Mouse (Mus musculus): ENCODE measurements around the gene Mat2a. TPM values are rescaled to one million over a fixed set of nuclear protein-coding genes. Genes with fewer than 3 reads are reported as not detected.

Mat2a gene
- total and polyA plus RNA-seq, 3 experiments, result 166 to 456 (median 218) TPM

GRCm38 (mm10) chr6:72419806-72420205, 19.6 kb downstream of the Mat2a start:
- Histone ChIP-seq H3K4me3 (replicated peaks in 1 of 3; ENCODE audit: low read depth in 2 of 3, low read length in 2 of 3, poor library complexity in 1 of 3) (no peak overlapping the region), H3K9me3 (replicated peaks; ENCODE audit: low read length) (peaks cover 2% of the 10 kb centered on the region), H3K4me2 (ENCODE audit: insufficient read depth, low read depth, poor library complexity, severe bottlenecking) (no peak overlapping the region), H3K79me2 (replicated peaks; ENCODE audit: control insufficient read depth, extremely low read depth, insufficient read depth, poor library complexity, severe bottlenecking) (no peaks in the 10 kb centered on the region), H3K27ac (ENCODE audit: insufficient read depth, low read depth) (no peak overlapping the region), H3K9ac (ENCODE audit: insufficient read depth, low read depth) (no peak overlapping the region), H3K36me3 (replicated peaks in 1 of 2; ENCODE audit: control insufficient read depth in 1 of 2, insufficient read depth in 1 of 2, low read length in 1 of 2) (peaks cover 26 to 82% of the 10 kb centered on the region in 2 experiments), H3K27me3 (replicated peaks) (no peaks in the 10 kb centered on the region), H3K4me1 (ENCODE audit: control insufficient read depth in 1 of 2, insufficient read depth in 2 of 2) (peaks cover 0 to 18% of the 10 kb centered on the region in 2 experiments; a peak in 2 of 4 replicates)
- TF ChIP-seq CHD2 (IDR thresholded peaks at IDR 0.05; ENCODE audit: low read length) (no peak), PAX5 (IDR thresholded peaks at IDR 0.05; ENCODE audit: low read length) (no peak), POLR2A (IDR thresholded peaks at IDR 0.05; ENCODE audit: low read depth, low read length) (no peak), HCFC1 (IDR thresholded peaks at IDR 0.05; ENCODE audit: low read depth, low read length) (no peak), MXI1 (IDR thresholded peaks at IDR 0.05; ENCODE audit: low read depth, low read length) (no peak), ZNF384 (IDR thresholded peaks at IDR 0.05; ENCODE audit: low read depth, low read length) (no peak), NRF1 (IDR thresholded peaks at IDR 0.05; ENCODE audit: low read depth, low read length) (no peak), ZC3H11A (IDR thresholded peaks at IDR 0.05; ENCODE audit: low read depth, low read length) (no peak), SIN3A (IDR thresholded peaks at IDR 0.05; ENCODE audit: low read length) (no peak), E2F4 (IDR thresholded peaks at IDR 0.05; ENCODE audit: insufficient replicate concordance, low read depth, low read length) (no peak), MAX (IDR thresholded peaks at IDR 0.05; ENCODE audit: low read length) (no peak), POLR2AphosphoS2 (IDR thresholded peaks at IDR 0.05; ENCODE audit: low read depth, low read length) (no peak), SMC3 (IDR thresholded peaks at IDR 0.05; ENCODE audit: low read depth, low read length) (no peak), CTCF (conservative IDR thresholded peaks at IDR 0.05 in 1 of 2, IDR thresholded peaks at IDR 0.05 in 1 of 2; ENCODE audit: low read depth in 2 of 2, low read length in 2 of 2) (no peak), TCF12 (IDR thresholded peaks at IDR 0.05; ENCODE audit: low read depth, low read length) (no peak)
- dilution Hi-C loops (cut with MboI; ENCODE audit: extremely low pct_ligation_motif_present, extremely low pct_unique_long_range_greater_than_20kb, low sequenced_read_pairs) (no loop called here), in situ Hi-C loops (cut with MboI; ENCODE audit: low pct_ligation_motif_present, low pct_unique_long_range_greater_than_20kb, low sequenced_read_pairs) (loop anchor here (25.0 kb wide), 1 partner anchor 417 kb away; no protein-coding TSS in a partner anchor)
- DNase-seq (ENCODE audit: extremely low read depth), result no peak

GRCm38 (mm10) chr6:72418279-72418678, 21.1 kb downstream of the Mat2a start:
- no peak for DNase-seq (ENCODE audit: extremely low read depth)
- in situ Hi-C loops (cut with MboI; ENCODE audit: low pct_ligation_motif_present, low pct_unique_long_range_greater_than_20kb, low sequenced_read_pairs) (loop anchor here (25.0 kb wide), 1 partner anchor 419 kb away; no protein-coding TSS in a partner anchor), dilution Hi-C loops (cut with MboI; ENCODE audit: extremely low pct_ligation_motif_present, extremely low pct_unique_long_range_greater_than_20kb, low sequenced_read_pairs) (no loop called here)
- H3K4me2 ChIP-seq (ENCODE audit: insufficient read depth, low read depth, poor library complexity, severe bottlenecking), result no peak overlapping the region
- H3K27ac ChIP-seq (ENCODE audit: insufficient read depth, low read depth), result no peak overlapping the region
- H3K79me2 ChIP-seq (replicated peaks; ENCODE audit: control insufficient read depth, extremely low read depth, insufficient read depth, poor library complexity, severe bottlenecking), result no peaks in the 10 kb centered on the region; the same call in 1 of the 2 replicates
- peaks cover 14 to 67% of the 10 kb centered on the region in 2 experiments for H3K36me3 ChIP-seq (replicated peaks in 1 of 2; ENCODE audit: control insufficient read depth in 1 of 2, insufficient read depth in 1 of 2, low read length in 1 of 2)
- H3K4me1 ChIP-seq (ENCODE audit: control insufficient read depth in 1 of 2, insufficient read depth in 2 of 2), result peaks cover 0 to 21% of the 10 kb centered on the region in 2 experiments; a peak in 2 of 4 replicates
- TF ChIP-seq CHD2 (IDR thresholded peaks at IDR 0.05; ENCODE audit: low read length) (no peak), SMC3 (IDR thresholded peaks at IDR 0.05; ENCODE audit: low read depth, low read length) (no peak), MAZ (IDR thresholded peaks at IDR 0.05; ENCODE audit: low read depth, low read length) (no peak), NRF1 (IDR thresholded peaks at IDR 0.05; ENCODE audit: low read depth, low read length) (no peak), POLR2A (IDR thresholded peaks at IDR 0.05; ENCODE audit: low read depth, low read length) (no peak), MAX (IDR thresholded peaks at IDR 0.05; ENCODE audit: low read length) (no peak), E2F4 (IDR thresholded peaks at IDR 0.05; ENCODE audit: insufficient replicate concordance, low read depth, low read length) (no peak), ELF1 (IDR thresholded peaks at IDR 0.05; ENCODE audit: low read depth, low read length) (no peak), IRF4 (IDR thresholded peaks at IDR 0.05; ENCODE audit: low read depth, low read length) (no peak), RCOR1 (conservative IDR thresholded peaks at IDR 0.05; ENCODE audit: low read depth, low read length) (no peak), ZKSCAN1 (IDR thresholded peaks at IDR 0.05; ENCODE audit: borderline replicate concordance, low read depth, low read length) (no peak), TBP (conservative IDR thresholded peaks at IDR 0.05; ENCODE audit: low read depth, low read length) (no peak)
- H3K4me3 ChIP-seq (replicated peaks in 1 of 3; ENCODE audit: low read depth in 2 of 3, low read length in 2 of 3, poor library complexity in 1 of 3), result no peak overlapping the region
- no peak overlapping the region for H3K9ac ChIP-seq (ENCODE audit: insufficient read depth, low read depth)
- no peaks in the 10 kb centered on the region for H3K9me3 ChIP-seq (replicated peaks; ENCODE audit: low read length)
- no peaks in the 10 kb centered on the region for H3K27me3 ChIP-seq (replicated peaks)

All from CH12.LX (cell line).